Mouse (Mus musculus) left cerebral cortex, postnatal 4 days (tissue): Measurements from ENCODE around the gene Tbccd1. TPM values are rescaled to one million over a fixed set of nuclear protein-coding genes. Genes with fewer than 3 reads are reported as not detected.
A peak's percentile ranks its signal among the peaks of the same experiment; 100 is the strongest.

ENCODE experiments used
- DNase-seq: peaks from one replicate; pipeline ENCODE4 v3.0.0-alpha.2; 2022
- intact Hi-C: fragments of 180-260 bp; cut with DNase I; formaldehyde crosslinking; loops from one replicate; pipeline ENCODE4 v1.15.1; 2025
- total RNA-seq, 2 experiments: library from RNA; stranded (reverse); gene quantifications; 2 replicates each; pipeline ENCODE4 v1.2.3; 2021

The Tbccd1 gene
- total RNA-seq, 2 experiments from 2014 or later = 10.9 to 11.8 TPM

- intact Hi-C loops = loop anchor here (5.0 kb wide), 2 partner anchors 171 to 261 kb away; no protein-coding TSS in a partner anchor
- DNase-seq = peak; percentile 27
Measured at GRCm38 (mm10) chr16:22876218-22877043, 19.0 kb upstream of the Tbccd1 start.

DNA sequence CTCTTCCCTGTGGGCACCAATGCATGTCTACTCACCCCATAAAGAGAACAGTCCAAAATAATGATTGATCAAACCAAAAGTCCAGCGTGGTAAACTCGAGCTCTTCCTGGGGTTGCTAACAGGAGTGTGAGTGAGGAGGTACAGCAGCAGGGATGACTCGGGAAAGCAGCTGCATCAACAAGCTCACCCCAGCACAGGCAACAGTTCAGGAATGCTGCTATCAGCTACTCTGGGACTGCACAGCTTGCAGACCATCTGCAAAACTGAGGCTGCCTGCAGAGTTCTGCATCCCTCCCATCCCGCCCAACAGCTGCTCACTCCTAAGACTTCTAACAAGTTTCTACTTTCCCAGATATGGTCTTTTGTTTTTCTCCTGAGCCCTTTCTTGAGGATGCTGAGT is 15.9 kb upstream of the Tbccd1 start:
- intact Hi-C loops = no loop called here
- DNase-seq = no peak

GRCm38 (mm10) chr16:22872397-22872796 is 14.9 kb upstream of the Tbccd1 start:
- intact Hi-C loops = no loop called here
- no peak for DNase-seq

- intact Hi-C loops = no loop called here
- no peak for DNase-seq
Measured at GRCm38 (mm10) chr16:22856773-22857172, 696 bp downstream of the Tbccd1 start.

DNA sequence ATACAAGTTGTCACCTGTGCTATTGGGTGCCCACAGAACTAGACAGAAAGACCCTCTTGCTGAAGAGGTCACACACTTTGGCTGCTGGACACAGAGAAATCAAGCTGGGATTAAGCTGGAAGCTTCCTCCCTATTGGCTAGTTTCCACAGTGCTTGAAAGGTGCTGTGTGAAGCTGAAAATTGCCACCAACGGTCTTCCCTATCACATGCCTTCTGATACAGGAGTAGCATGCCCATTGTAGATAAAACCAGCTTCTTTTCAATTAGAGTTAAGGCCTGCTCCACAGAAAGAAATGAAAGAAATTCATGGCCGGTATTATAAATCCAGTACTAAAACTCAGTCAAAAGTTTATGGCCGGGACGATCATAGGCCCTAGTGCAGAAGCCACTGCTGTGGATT is 4.8 kb downstream of the Tbccd1 start:
- no peak for DNase-seq
- intact Hi-C loops = no loop called here

DNA sequence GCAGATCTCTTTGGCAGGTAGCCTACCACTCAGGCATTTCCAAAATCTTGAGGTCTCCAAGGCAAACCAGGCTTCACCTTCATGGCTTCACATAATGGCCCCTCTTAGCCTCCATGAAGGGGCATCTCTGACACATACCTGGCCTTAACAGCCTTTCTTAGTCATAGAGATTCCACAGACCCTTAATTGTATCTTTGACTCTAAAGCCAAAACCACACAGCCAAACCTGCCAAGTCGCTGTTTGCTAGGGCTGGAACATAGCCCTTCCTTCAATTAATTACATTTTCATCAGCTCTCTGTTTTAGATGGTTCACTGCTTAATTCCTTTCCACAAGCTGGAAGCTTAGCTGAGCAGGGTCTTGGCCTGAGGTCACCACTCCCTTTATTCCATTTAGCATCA is 9.1 kb downstream of the Tbccd1 start:
- intact Hi-C loops = no loop called here
- no peak for DNase-seq

DNA sequence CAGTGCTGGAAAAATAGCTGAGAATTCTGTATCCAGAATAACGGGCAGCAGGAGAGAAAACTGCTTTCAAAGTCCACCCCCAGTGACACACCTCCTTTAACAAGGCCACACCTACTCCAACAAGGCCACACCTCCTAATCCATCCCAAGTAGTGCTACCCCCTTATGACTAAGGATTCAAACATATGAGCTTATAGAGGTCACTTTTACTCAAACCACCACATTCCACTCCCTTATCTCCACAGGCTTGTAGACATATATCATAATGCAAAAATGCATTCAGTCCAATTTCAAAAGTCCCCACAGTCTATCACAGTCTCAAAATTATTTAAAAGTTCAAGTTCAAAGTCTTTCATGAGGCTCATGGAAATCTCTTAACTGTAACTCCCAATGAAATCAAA is 9.8 kb downstream of the Tbccd1 start:
- intact Hi-C loops = no loop called here
- DNase-seq = no peak

GRCm38 (mm10) chr16:22845481-22845880 is 12.0 kb downstream of the Tbccd1 start:
- intact Hi-C loops = no loop called here
- no peak for DNase-seq

GRCm38 (mm10) chr16:22844834-22845233 is 12.6 kb downstream of the Tbccd1 start:
- intact Hi-C loops = no loop called here
- DNase-seq = no peak

- intact Hi-C loops = no loop called here
Measured at GRCm38 (mm10) chr16:22844061-22844801, 13.2 kb downstream of the Tbccd1 start.

GRCm38 (mm10) chr16:22842871-22843270 is 14.6 kb downstream of the Tbccd1 start:
- no peak for DNase-seq
- intact Hi-C loops = no loop called here

More at GRCm38 (mm10) chr16:22844061-22844801, 13.2 kb downstream of the Tbccd1 start:
- DNase-seq = peak; percentile 89

GRCm38 (mm10) chr16:22839146-22839857 is 18.2 kb downstream of the Tbccd1 start:
- intact Hi-C loops = no loop called here
- DNase-seq = no peak

DNA sequence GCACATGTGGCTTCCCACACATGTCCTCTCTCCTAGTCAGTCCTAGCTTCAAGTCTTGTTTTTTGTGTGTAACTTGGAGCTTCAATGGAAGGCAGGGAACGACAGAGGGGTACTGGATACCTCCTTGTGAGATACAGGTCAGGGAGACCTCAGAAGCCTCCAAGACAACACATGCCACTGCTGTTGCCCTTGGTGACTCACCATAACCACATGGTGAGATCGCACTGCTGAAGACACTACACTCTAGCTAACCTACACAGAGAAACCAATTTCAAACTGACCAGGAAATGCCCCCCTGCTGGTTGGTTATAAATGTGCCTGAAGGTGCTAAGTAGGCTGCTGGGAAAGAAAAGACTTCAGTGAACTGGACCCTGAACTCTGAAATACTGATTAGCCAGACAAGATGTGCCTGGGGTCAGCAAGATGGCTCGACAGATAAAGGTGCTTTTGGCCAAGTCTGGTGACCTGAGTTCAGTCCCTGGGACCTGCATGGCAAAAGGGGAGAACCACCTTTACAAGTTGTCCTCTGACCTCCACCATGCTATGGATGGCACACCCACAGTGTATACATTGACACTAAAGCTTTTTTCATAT is 24.4 kb downstream of the Tbccd1 start:
- intact Hi-C loops = no loop called here
- DNase-seq = no peak

DNA sequence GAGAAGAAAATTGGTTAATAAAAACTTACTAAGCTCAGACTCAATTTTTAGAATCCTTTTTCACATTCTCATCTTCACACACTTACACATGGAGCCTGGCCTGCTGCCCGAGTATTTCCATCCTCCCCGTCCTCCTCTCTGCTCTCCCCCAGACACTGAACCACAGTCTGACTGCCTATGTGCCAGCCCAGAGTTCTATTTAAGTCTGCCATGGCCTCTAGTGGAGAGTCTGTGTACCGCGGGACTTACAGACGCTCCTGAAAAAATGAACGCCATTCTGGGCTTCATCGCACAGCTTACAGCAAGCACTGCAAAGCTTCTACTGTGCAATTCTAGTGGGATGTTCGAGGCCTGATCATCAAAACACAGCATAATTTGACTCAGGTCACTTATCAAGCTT is 36.7 kb downstream of the Tbccd1 start:
- intact Hi-C loops = no loop called here
- no peak for DNase-seq

GRCm38 (mm10) chr16:22811477-22811876 is 46.0 kb downstream of the Tbccd1 start, which contains the start of gene Crygs:
Gene Crygs (minus strand): TSS chr16:22811577.
- intact Hi-C loops = no loop called here
- DNase-seq = no peak

DNA sequence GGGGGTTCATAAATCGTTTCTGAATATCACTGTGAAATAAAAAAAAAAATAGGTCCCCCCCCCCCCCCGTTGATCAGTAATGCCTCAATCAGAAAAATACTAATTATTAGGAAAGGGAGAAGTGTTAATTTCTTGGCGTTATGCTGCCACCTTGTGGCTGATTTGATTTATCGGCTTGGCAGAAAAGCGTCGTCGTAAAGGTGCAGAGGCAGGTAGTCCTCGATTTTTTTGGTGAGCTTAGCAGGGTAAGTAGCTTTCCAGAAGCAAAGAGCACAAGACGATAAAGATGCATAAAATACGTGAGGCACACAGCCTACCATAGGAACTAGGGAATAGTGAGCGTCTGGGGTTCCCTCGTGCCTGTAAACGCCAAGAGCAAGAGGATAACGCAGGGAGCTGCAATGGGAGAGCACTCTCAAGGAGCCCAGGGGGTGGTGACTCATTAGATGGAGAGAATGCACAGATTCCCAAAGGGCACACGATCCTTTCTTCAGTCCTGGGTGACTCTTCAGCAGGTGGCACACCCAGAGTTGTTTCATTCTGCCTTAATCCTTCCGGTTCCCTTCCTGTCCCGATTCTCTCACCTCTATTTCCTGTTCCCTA is 49.9 kb downstream of the Tbccd1 start:
- DNase-seq = peak; percentile 60
- intact Hi-C loops = loop anchor here (5.0 kb wide), 1 partner anchor 495 kb away; no protein-coding TSS in a partner anchor

DNA sequence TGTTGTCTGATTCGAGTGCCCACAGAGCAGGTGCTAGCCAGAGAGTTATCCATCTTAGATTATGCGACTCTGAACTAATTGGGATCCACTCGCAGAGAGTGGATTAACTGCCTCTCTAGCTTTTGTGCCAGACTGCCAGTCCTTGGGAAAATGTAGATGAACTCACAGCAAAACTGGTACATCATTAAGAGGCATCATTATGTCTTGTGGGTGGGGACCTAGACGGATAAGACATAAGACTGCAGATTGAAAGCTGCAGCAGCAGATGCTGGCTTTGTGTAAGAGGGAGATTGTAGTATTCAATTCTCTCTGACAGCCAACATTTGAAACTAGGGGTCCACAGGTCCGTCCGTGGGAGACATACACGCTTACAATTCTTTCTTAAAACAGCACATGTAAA is 54.7 kb downstream of the Tbccd1 start:
- no peak for DNase-seq
- intact Hi-C loops = loop anchor here (5.0 kb wide), 1 partner anchor 220 kb away; no protein-coding TSS in a partner anchor

- intact Hi-C loops = loop anchor here (5.0 kb wide), 1 partner anchor 218 kb away; no protein-coding TSS in a partner anchor
- no peak for DNase-seq
Measured at GRCm38 (mm10) chr16:22800849-22801109, 56.7 kb downstream of the Tbccd1 start.

- intact Hi-C loops = loop anchor here (5.0 kb wide), 1 partner anchor 218 kb away; no protein-coding TSS in a partner anchor
- peak; percentile 46 for DNase-seq
Measured at GRCm38 (mm10) chr16:22800026-22800848, 57.2 kb downstream of the Tbccd1 start.
